Mouse (Mus musculus) liver, embryonic 14.5 days (tissue): Measurements from ENCODE around the gene Farsa.

Experiments
- CTCF ChIP-seq: IDR thresholded peaks from 2 replicates; pipeline ENCODE4 v1.5.1; 2016; ENCODE audit warnings: antibody characterized with exemption, low read depth, control low read depth
- EP300 ChIP-seq: IDR thresholded peaks from 2 replicates; pipeline ENCODE4 v1.6.1; 2016; ENCODE audit warnings: antibody characterized with exemption, low read depth

DNA sequence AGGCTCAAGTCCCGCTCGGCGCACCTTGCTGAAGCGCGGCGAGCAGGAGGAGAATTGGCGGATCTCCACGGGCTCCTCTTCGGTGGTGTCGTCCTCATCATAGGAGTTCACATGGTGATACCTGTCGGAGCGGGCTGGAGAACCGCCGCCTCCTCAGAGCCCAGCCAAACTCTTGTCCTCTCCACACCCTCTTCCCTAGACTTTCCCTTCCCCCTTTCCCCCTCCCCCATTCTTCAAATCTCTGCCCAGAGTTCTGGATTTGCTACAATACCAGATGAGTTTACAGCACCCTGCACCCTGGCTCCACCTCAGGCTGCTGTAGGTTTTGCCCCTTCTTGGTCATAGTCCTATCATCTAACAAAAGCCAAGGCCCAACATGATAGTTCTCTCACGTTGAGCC is 61.9 kb downstream of the Farsa start:
- no peak for TF ChIP-seq CTCF
- TF ChIP-seq EP300, result no peak
